Mouse (Mus musculus): ENCODE results near the gene Opn1sw. TPM values are rescaled to one million over a fixed set of nuclear protein-coding genes. Genes with fewer than 3 reads are reported as not detected.

The Opn1sw gene
- polyA plus RNA-seq, 1 experiment from 2014 or later, result 0.69 TPM

DNA sequence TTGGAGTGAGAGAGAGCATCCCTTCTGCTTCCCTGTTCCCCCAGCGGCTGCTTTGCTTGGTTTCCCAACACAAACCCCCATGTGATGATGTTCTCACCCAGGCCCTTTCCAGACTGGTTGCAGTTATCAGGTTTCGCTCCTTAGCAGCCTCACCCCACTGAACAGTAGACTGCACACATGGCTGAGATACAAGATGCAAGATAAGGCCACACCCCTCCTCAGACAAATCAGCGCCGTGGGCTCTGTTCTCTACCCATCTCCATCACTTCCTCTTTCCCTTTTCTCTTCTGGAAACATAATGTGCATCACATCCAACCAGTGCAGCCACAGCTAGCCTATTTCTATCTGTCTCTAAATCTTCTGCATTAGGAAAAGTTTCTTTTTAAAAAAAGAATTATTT is 58.8 kb downstream of the Opn1sw start:
- H3K27me3 ChIP-seq (replicated peaks), result no peaks in the 10 kb centered on the region
- no peaks in the 10 kb centered on the region for H3K9me3 ChIP-seq (replicated peaks)
- H3K36me3 ChIP-seq, result no peaks in the 10 kb centered on the region
- no peak overlapping the region for H3K27ac ChIP-seq (ENCODE audit: poor library complexity, severe bottlenecking)
- H3K4me2 ChIP-seq, result no peak overlapping the region
- WGBS, result 41% methylated on average over 4 of the region's 4 CpGs
- no peak overlapping the region for H3K9ac ChIP-seq
- no peak for ATAC-seq (ENCODE audit: insufficient number of reproducible peaks, low FRiP score)
- H3K4me3 ChIP-seq, result no peak overlapping the region
- H3K4me1 ChIP-seq (replicated peaks), result no peaks in the 10 kb centered on the region

GRCm38 (mm10) chr6:29326961-29327360 is 61.3 kb downstream of the Opn1sw start:
- Histone ChIP-seq H3K9ac (no peak overlapping the region), H3K36me3 (no peaks in the 10 kb centered on the region), H3K9me3 (replicated peaks) (no peaks in the 10 kb centered on the region), H3K4me3 (no peak overlapping the region), H3K27ac (ENCODE audit: poor library complexity, severe bottlenecking) (no peak overlapping the region), H3K27me3 (replicated peaks) (no peaks in the 10 kb centered on the region), H3K4me1 (replicated peaks) (no peaks in the 10 kb centered on the region), H3K4me2 (no peak overlapping the region)
- WGBS, result 76% methylated on average over 9 of the region's 9 CpGs
- ATAC-seq (ENCODE audit: insufficient number of reproducible peaks, low FRiP score), result no peak

Small RNA genes within 50 kb of the gene (microRNA-seq; reads per million reads assigned to microRNA genes)
- gene Gm26220 (not detected), gene Gm44354 (not detected)

Other genes with a start within 250 kb of the Opn1sw start
- gene Rbm28, start 223.5 kb downstream of the Opn1sw start, polyA plus RNA-seq (2016; fragmentation: Nextera tagmentation; extraction: Ambion mirVana), result 32.4 and 35.6 TPM in 2 replicates
- 3.0 and 3.1 TPM in 2 replicates for gene Prrt4, start 208.9 kb downstream of the Opn1sw start, polyA plus RNA-seq (2016; fragmentation: Nextera tagmentation; extraction: Ambion mirVana)
- gene Impdh1, start 172.1 kb downstream of the Opn1sw start, polyA plus RNA-seq (2016; fragmentation: Nextera tagmentation; extraction: Ambion mirVana), result 39.5 and 40.8 TPM in 2 replicates
- gene Hilpda, start 116.0 kb downstream of the Opn1sw start, polyA plus RNA-seq (2016; fragmentation: Nextera tagmentation; extraction: Ambion mirVana), result 22.7 TPM in 2 replicates
- gene Fam71f2, start 108.9 kb downstream of the Opn1sw start, polyA plus RNA-seq (2016; fragmentation: Nextera tagmentation; extraction: Ambion mirVana), result 0.26 TPM in 1 of 2 replicates, not detected in the other
- 0.18 TPM in 2 replicates for gene Fam71f1, start 69.3 kb downstream of the Opn1sw start, polyA plus RNA-seq (2016; fragmentation: Nextera tagmentation; extraction: Ambion mirVana)
- 476 and 483 TPM in 2 replicates for gene Calu, start 40.4 kb downstream of the Opn1sw start, polyA plus RNA-seq (2016; fragmentation: Nextera tagmentation; extraction: Ambion mirVana)
- gene Ccdc136, start 7.8 kb upstream of the Opn1sw start, polyA plus RNA-seq (2016; fragmentation: Nextera tagmentation; extraction: Ambion mirVana), result 25.1 and 27.0 TPM in 2 replicates
- gene Flnc, start 44.8 kb upstream of the Opn1sw start, polyA plus RNA-seq (2016; fragmentation: Nextera tagmentation; extraction: Ambion mirVana), result 90.7 and 98.1 TPM in 2 replicates
- gene Atp6v1f, start 79.2 kb upstream of the Opn1sw start, polyA plus RNA-seq (2016; fragmentation: Nextera tagmentation; extraction: Ambion mirVana), result 175 and 189 TPM in 2 replicates
- not detected in 2 replicates for gene Atp6v1fnb, start 83.0 kb upstream of the Opn1sw start, polyA plus RNA-seq (2016; fragmentation: Nextera tagmentation; extraction: Ambion mirVana)
- gene Kcp, start 119.5 kb upstream of the Opn1sw start, polyA plus RNA-seq (2016; fragmentation: Nextera tagmentation; extraction: Ambion mirVana), result 10.6 and 15.4 TPM in 2 replicates
- 11.2 and 12.5 TPM in 2 replicates for gene Irf5, start 138.2 kb upstream of the Opn1sw start, polyA plus RNA-seq (2016; fragmentation: Nextera tagmentation; extraction: Ambion mirVana)
- 71.6 and 73.4 TPM in 2 replicates for gene Tnpo3, start 221.4 kb upstream of the Opn1sw start, polyA plus RNA-seq (2016; fragmentation: Nextera tagmentation; extraction: Ambion mirVana)